Mouse (Mus musculus) hindbrain, embryonic 11.5 days (tissue): Measurements from ENCODE around the gene Mpv17l2. TPM values are rescaled to one million over a fixed set of nuclear protein-coding genes. Genes with fewer than 3 reads are reported as not detected.

Source experiments
- ATAC-seq: fragments of 200-750 bp; cut with Nextera tagmentation; 2 replicates; pipeline ENCODE4 v1.8.0; 2017; ENCODE audit warnings: mild to moderate bottlenecking, moderate TSS enrichment, moderate library complexity; ENCODE audit not compliant: low FRiP score
- DNase-seq: peaks from one replicate; pipeline ENCODE4 v3.0.0-alpha.2; 2015; ENCODE audit warnings: low spot score
- H3K27ac ChIP-seq: fragments of 300-500 bp; sonication (generic); 2 replicates; pipeline ENCODE4 v1.5.1; 2014; ENCODE audit warnings: mild to moderate bottlenecking, low read depth, low read length
- H3K27me3 ChIP-seq: fragments of 300-500 bp; sonication (generic); 2 replicates; pipeline ENCODE4 v1.6.1; 2014; ENCODE audit warnings: mild to moderate bottlenecking, low read length, moderate library complexity, mixed read lengths; ENCODE audit not compliant: control insufficient read depth, insufficient read depth
- H3K36me3 ChIP-seq: fragments of 300-500 bp; sonication (generic); 2 replicates; pipeline ENCODE4 v1.6.1; 2014; ENCODE audit warnings: mild to moderate bottlenecking, low read length, moderate library complexity, mixed read lengths; ENCODE audit not compliant: control insufficient read depth, insufficient read depth
- H3K4me1 ChIP-seq: fragments of 300-500 bp; sonication (generic); replicated peaks from 2 replicates; pipeline ENCODE4 v1.6.1; 2014; ENCODE audit warnings: low read length, mixed read lengths; ENCODE audit not compliant: control insufficient read depth, insufficient read depth
- H3K4me2 ChIP-seq: fragments of 300-500 bp; sonication (generic); replicated peaks from 2 replicates; pipeline ENCODE4 v1.6.1; 2014; ENCODE audit warnings: mild to moderate bottlenecking, low read depth, low read length
- H3K4me3 ChIP-seq: fragments of 300-500 bp; sonication (generic); 2 replicates; pipeline ENCODE4 v1.5.1; 2014; ENCODE audit warnings: low read depth, low read length
- H3K9ac ChIP-seq: fragments of 300-500 bp; sonication (generic); 2 replicates; pipeline ENCODE4 v1.6.1; 2014; ENCODE audit warnings: low read depth, low read length
- H3K9me3 ChIP-seq: fragments of 300-500 bp; sonication (generic); 2 replicates; pipeline ENCODE4 v1.6.1; 2016; ENCODE audit warnings: low read length; ENCODE audit not compliant: control insufficient read depth
- WGBS: fragments of 180-500 bp; shearing (Covaris S2); extraction: QIAGEN DNeasy Blood & Tissue Kit; methylation state at CpG from one replicate; pipeline ENCODE4 v1.1.7; 2014; 5-methylcytosine and 5-hydroxymethylcytosine counted together
- polyA plus RNA-seq: library from polyadenylated mRNA; unstranded; fragments of >200 nt; fragmentation: Nextera tagmentation; extraction: Ambion mirVana; gene quantifications from 2 replicates; pipeline ENCODE4 v1.2.1, GENCODE M21; 2014

The Mpv17l2 gene
- polyA plus RNA-seq, 1 experiment from 2014 or later: 40.6 TPM

GRCm38 (mm10) chr8:70786291-70787050, 25.7 kb upstream of the Mpv17l2 start:
- ATAC-seq (no peak), DNase-seq (no peak)
- WGBS: 88% methylated on average over 25 of the region's 25 CpGs
- Histone ChIP-seq H3K36me3 (peaks cover 3% of the 10 kb centered on the region; the same call in 1 of the 2 replicates), H3K27ac (no peak overlapping the region), H3K4me1 (no peaks in the 10 kb centered on the region; the same call in 1 of the 2 replicates), H3K9ac (no peak overlapping the region), H3K27me3 (no peaks in the 10 kb centered on the region), H3K4me3 (no peak overlapping the region), H3K4me2 (no peak overlapping the region), H3K9me3 (no peaks in the 10 kb centered on the region)

- WGBS: 80% methylated on average over 11 of the region's 11 CpGs
- Histone ChIP-seq H3K36me3 (0 out of 2 replicates have a peak, but pooled peaks cover 12% of the 10 kb centered on the region), H3K4me2 (no peak overlapping the region), H3K27me3 (no peaks in the 10 kb centered on the region; the same call in 1 of the 2 replicates), H3K27ac (no peak overlapping the region), H3K4me3 (no peak overlapping the region), H3K9me3 (no peaks in the 10 kb centered on the region), H3K9ac (no peak overlapping the region), H3K4me1 (peaks cover 4% of the 10 kb centered on the region)
- ATAC-seq: no peak
- DNase-seq: no peak
These were observed 19.3 kb upstream of the Mpv17l2 start for GRCm38 (mm10) chr8:70780093-70780492.

DNA sequence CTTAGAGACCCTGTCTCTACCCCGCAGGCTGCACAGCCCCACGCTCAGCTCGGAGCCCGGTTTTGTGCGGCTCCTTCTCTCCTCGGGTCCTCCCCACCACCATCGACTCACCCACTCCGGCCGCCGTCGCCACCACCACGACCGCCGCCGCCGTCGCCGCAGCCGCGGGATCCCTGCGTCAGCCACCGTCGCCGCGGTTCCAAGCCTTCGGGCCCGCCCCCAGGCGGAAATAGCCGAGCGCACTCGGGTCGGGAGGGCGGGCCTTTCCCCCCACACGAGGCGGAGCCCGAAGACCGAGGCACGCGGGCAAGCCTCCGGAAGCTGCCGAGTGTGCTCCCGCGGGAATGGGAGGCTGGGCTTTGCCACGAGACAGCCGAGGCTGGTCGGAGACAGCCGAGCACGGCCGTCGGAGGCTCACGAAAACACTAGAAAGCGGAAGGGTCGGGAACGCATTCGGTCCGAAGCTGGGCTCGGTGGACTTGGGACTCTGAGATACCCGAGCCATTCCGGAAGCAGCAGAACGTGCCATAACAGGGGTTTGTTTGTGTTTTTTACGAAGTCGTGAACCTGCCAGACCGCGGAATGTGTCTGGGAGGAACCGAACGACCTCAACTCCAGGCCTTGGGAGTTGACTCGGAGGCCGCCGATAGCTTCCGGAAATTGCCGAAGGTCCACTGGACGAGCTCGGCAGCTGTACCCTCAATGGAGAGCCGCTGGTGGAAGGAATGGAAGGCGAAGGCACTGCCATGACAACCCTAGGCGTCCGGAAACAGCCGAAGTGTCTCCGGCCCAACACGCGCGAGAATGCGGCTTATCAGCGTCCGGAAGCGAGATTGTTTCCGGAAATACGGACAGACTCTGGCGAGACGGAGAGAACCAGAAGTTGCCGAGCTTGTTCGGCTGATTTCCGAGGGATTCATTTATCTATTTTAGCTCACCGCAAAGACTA, 16.0 kb upstream of the Mpv17l2 start, which contains the start of gene Pik3r2:
Gene Pik3r2, minus strand, starts transcription at position 218 of the 949 bp plus-strand sequence.
- DNase-seq: peak; percentile 100
- H3K9ac ChIP-seq: peak within 1 kb of the TSS; percentile 96
- WGBS: under 1% methylated on average over 83 of the region's 94 CpGs
- ATAC-seq: peak; percentile 94
- H3K4me1 ChIP-seq: peaks cover 7% of the 10 kb centered on the region
- peak within 1 kb of the TSS; percentile 85 for H3K4me3 ChIP-seq
- no peaks in the 10 kb centered on the region for H3K9me3 ChIP-seq
- H3K27me3 ChIP-seq: no peaks in the 10 kb centered on the region; the same call in 1 of the 2 replicates
- peaks cover 9% of the 10 kb centered on the region; the same call in 1 of the 2 replicates for H3K36me3 ChIP-seq
- peak within 1 kb of the TSS; percentile 93 for H3K27ac ChIP-seq
- peak within 1 kb of the TSS; percentile 93 for H3K4me2 ChIP-seq

DNA sequence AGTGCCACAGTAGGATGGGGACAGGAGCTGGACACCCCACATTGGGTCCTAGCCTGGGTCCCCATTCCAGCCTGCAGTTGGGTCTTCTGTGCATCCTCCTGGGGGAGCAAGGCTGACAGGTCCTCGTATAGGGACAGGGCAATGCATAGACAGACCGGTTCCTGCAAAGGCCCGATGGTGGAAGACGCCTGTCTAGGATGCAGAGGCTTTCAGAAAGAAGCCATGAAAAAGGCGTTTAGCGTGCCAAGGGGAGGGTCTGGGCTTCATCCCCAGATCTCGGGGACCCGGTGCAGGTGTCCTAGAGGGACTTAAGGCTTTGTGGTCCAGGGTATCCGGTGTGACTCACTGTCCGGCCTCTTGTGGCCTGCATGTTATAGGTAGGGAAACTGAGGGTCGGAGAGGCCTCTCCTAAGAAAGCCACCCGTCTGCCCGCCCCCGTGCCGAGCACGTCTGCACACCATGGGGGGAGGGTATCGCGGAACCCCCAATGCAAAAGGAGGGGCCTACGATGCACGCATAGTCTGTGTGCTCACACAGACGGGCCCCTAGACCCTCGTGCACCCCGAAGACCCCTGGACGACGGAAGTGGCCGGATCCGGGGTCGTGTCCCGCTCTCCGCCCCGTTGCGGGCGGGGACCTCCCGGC, 15.2 kb upstream of the Mpv17l2 start:
- peak overlapping the region; percentile 96 for H3K9ac ChIP-seq
- 5% methylated on average over 33 of the region's 34 CpGs for WGBS
- H3K36me3 ChIP-seq: peaks cover 13% of the 10 kb centered on the region; the same call in 1 of the 2 replicates
- H3K4me2 ChIP-seq: peak overlapping the region; percentile 93
- peak overlapping the region; percentile 85 for H3K4me3 ChIP-seq
- H3K4me1 ChIP-seq: peaks cover 7% of the 10 kb centered on the region
- no peaks in the 10 kb centered on the region; the same call in 1 of the 2 replicates for H3K27me3 ChIP-seq
- H3K27ac ChIP-seq: peak overlapping the region; percentile 47; the same call in 1 of the 2 replicates
- DNase-seq (peak; percentile 41), ATAC-seq (no peak; the same call in 1 of the 2 replicates)
- no peaks in the 10 kb centered on the region for H3K9me3 ChIP-seq

- ATAC-seq (no peak), DNase-seq (no peak)
- Histone ChIP-seq H3K9me3 (no peaks in the 10 kb centered on the region), H3K27me3 (no peaks in the 10 kb centered on the region; the same call in 1 of the 2 replicates), H3K4me3 (peak overlapping the region; percentile 85), H3K4me2 (peak overlapping the region; percentile 93), H3K36me3 (peaks cover 14% of the 10 kb centered on the region; the same call in 1 of the 2 replicates), H3K9ac (peak overlapping the region; percentile 96), H3K27ac (no peak overlapping the region), H3K4me1 (peaks cover 7% of the 10 kb centered on the region)
- WGBS: 89% methylated on average over 5 of the region's 5 CpGs
These were observed 14.5 kb upstream of the Mpv17l2 start for GRCm38 (mm10) chr8:70775227-70775626.

GRCm38 (mm10) chr8:70774740-70775139, 14.0 kb upstream of the Mpv17l2 start:
- Histone ChIP-seq H3K27ac (no peak overlapping the region), H3K9ac (no peak overlapping the region; the same call in 1 of the 2 replicates), H3K4me1 (peaks cover 7% of the 10 kb centered on the region), H3K9me3 (no peaks in the 10 kb centered on the region), H3K36me3 (peaks cover 12% of the 10 kb centered on the region; the same call in 1 of the 2 replicates), H3K4me2 (no peak overlapping the region), H3K4me3 (peak overlapping the region; percentile 6; the same call in 1 of the 2 replicates), H3K27me3 (no peaks in the 10 kb centered on the region; the same call in 1 of the 2 replicates)
- no peak for DNase-seq
- no peak for ATAC-seq
- 95% methylated on average over 18 of the region's 18 CpGs for WGBS

DNA sequence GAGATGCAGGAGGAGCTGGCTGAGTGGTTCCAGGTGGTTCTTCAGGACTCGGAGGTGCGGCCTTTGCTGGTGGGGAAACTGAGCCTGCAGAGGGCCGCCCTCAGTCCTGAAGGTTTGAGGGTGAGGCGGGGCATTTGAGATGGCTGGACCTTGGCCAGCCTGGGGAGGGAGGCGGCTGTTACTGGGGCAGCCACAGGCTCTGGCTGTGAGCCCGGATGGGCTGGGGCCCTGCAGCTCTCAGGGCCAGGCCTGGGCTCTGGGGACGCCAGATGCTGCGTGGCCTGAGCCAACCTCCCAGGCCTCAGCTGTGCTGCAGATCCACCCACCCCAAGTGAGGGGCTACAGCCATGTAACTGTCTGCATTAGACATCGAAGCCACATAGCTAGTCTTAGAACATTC, 13.1 kb upstream of the Mpv17l2 start:
- ATAC-seq (no peak), DNase-seq (no peak)
- Histone ChIP-seq H3K36me3 (peaks cover 7% of the 10 kb centered on the region; the same call in 1 of the 2 replicates), H3K9me3 (no peaks in the 10 kb centered on the region), H3K4me3 (no peak overlapping the region), H3K4me2 (no peak overlapping the region), H3K27ac (no peak overlapping the region), H3K9ac (peak overlapping the region; percentile 9; the same call in 1 of the 2 replicates), H3K4me1 (peaks cover 7% of the 10 kb centered on the region), H3K27me3 (no peaks in the 10 kb centered on the region; the same call in 1 of the 2 replicates)
- WGBS: 88% methylated on average over 9 of the region's 9 CpGs

DNA sequence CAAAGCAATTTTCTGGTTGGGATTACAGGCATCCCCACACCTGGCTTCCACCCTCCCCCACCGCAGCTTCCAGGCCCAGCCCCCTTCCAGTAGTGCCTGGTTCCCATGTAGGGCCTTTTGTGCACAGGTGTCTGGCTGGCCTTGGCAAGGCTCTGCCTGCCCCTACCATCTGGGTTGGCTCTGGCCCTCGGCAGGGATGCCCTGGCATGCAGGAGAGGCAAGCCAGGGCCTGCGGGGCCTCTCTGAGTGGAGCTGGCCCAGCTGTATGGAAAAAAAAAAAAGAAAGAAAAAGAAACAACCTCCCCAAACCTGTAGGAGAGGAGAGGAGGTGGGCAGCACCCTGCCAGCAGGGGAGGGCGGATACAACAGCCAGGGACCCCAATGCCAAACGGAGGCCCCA, 12.7 kb upstream of the Mpv17l2 start:
- Histone ChIP-seq H3K9me3 (no peaks in the 10 kb centered on the region), H3K4me1 (peaks cover 7% of the 10 kb centered on the region), H3K36me3 (peaks cover 7% of the 10 kb centered on the region; the same call in 1 of the 2 replicates), H3K9ac (no peak overlapping the region; the same call in 1 of the 2 replicates), H3K27ac (0 out of 2 replicates have a peak overlapping the region, but pooled peaks have one; percentile 9), H3K27me3 (no peaks in the 10 kb centered on the region; the same call in 1 of the 2 replicates), H3K4me2 (no peak overlapping the region), H3K4me3 (no peak overlapping the region)
- 85% methylated on average over 5 of the region's 5 CpGs for WGBS
- no peak for DNase-seq
- no peak for ATAC-seq
